Mouse (Mus musculus) brown adipose tissue, adult 24 weeks (tissue): ENCODE results near the gene Skint9. TPM values are rescaled to one million over a fixed set of nuclear protein-coding genes. Genes with fewer than 3 reads are reported as not detected.
"Not testable (repeated sequence)": the region's sequence is repeated elsewhere in the genome, so short reads cannot be mapped to it uniquely, and the experiment has no call there.

Experiments
- H3K27ac ChIP-seq: fragments of 200-500 bp; replicated peaks from 2 replicates; pipeline ENCODE4 v1.5.1; 2012; ENCODE audit warnings: low read depth, mild to moderate bottlenecking, low read length
- H3K4me1 ChIP-seq: fragments of 200-500 bp; 2 replicates; pipeline ENCODE4 v1.6.1; 2012; ENCODE audit warnings: low read length, mixed read lengths; ENCODE audit not compliant: control insufficient read depth, insufficient read depth, insufficient read length
- H3K4me3 ChIP-seq: fragments of 200-500 bp; 2 replicates; pipeline ENCODE4 v1.5.1; 2012; ENCODE audit warnings: low read depth, mild to moderate bottlenecking, low read length, moderate library complexity; ENCODE audit not compliant: insufficient read depth
- polyA plus RNA-seq: library from polyadenylated mRNA; stranded (reverse); fragments of >200 nt; gene quantifications from 2 replicates; pipeline ENCODE4 v1.2.4, GENCODE M21; 2012; ENCODE audit not compliant: missing spikeins, insufficient read depth, insufficient read length

The Skint9 gene
- polyA plus RNA-seq, result not detected in 2 replicates

DNA sequence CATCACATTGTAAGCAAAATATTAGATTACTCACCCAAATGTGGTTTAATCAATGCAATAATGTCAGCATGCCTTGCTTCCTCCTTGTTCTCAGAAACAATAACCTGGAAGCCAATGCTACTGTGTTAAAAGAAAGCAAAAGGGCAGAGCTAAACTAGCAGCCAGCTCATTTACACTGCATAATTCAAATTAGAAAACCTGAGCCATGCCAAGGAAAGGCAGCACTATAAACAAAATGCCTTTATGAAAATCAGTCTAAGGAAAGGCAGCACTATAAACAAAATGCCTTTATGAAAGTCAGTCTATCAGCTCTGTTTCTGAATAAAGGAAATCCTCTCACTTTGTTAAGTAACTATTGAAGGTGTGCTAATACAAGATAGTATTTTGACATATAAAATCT lies at the start of gene Skint9:
TSS of gene Skint9 (minus strand) at position 101 of the 400 bp plus-strand sequence.
- no peak within 1 kb of the TSS for H3K27ac ChIP-seq
- H3K4me1 ChIP-seq, result no peaks in the 10 kb centered on the region

DNA sequence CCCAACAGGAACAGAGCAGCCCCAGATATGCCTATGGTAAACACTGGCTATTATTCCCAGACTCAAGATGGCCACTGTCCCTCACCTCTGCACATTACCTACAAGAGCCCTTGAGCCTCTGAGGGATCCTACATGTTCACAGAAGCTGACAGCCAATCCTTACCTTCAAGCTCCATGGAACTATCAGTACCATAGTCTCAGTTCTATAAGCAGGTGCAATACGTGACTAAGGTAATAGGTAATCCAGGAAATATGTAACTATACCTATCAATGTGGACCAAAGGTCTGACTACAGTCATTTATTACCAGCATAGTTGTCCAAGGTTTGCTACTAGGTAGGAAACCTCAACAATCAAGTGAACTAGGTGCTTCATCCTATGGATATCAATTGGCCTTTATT lies 1.1 kb downstream of the Skint9 start:
- Histone ChIP-seq H3K4me3 (no peak overlapping the region), H3K27ac (no peak overlapping the region), H3K4me1 (no peaks in the 10 kb centered on the region)

More for the DNA sequence above, at the start of gene Skint9:
- H3K4me3 ChIP-seq, result no peak within 1 kb of the TSS

DNA sequence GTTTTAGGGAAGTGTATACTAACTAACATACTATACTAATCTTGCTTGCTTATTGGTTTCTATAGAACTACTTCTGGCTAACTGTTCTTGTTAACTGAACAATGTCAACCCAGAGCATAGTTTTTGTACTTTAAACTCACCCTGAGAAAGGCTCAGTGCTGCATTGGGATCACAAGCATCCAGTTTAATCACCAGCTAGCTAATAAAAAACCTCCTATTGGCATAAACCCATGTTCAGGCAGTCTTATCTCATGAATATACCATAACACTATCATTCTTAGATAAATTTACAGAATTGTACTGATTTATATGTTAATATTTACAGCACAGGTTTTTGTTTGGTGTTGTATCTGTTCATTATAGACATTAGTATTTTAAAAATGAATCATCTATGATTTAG lies 1.6 kb downstream of the Skint9 start:
- Histone ChIP-seq H3K4me1 (no peaks in the 10 kb centered on the region), H3K27ac (no peak overlapping the region), H3K4me3 (no peak overlapping the region)

DNA sequence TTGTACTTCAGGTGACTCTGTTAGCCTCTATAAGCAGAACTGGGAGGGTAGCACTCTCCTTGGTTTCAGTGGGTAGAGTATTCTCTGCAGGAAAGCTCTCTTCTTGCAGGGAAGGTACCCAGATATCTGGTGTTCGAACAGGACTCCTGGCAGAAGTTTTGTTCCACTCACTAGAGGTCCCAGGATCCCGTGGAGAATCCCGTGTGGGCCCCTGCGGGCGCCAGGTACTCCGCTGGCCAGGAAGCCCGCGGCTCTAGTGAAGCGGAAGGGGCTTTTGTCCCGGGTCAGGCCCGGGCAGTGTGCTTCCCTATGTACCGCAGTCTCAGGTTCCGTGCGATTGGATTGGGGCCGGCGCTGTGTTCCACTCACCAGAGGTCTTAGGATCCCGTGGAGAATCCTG lies 84.7 kb downstream of the Skint9 start:
- H3K4me1 ChIP-seq, H3K4me3 ChIP-seq, H3K27ac ChIP-seq: not testable (repeated sequence)

Other genes starting within 250 kb of the Skint9 start
- gene Skint3, start 201.7 kb downstream of the Skint9 start, polyA plus RNA-seq, result 0.36 TPM in 1 of 2 replicates, not detected in the other
- not detected in 2 replicates for gene Skint2, start 123.2 kb upstream of the Skint9 start, polyA plus RNA-seq